Mouse (Mus musculus) CD4-positive, CD25-positive, alpha-beta regulatory T cell (primary cell): ENCODE results near the gene Olfr1354. TPM values are rescaled to one million over a fixed set of nuclear protein-coding genes. Genes with fewer than 3 reads are reported as not detected.

ENCODE experiments used
- polyA plus RNA-seq: library from polyadenylated mRNA; unstranded; fragments of 100-300 nt; shearing (Covaris generic); gene quantifications from one replicate; pipeline ENCODE4 v1.2.1, GENCODE M21; 2017

The Olfr1354 gene
- polyA plus RNA-seq: not detected

GRCm38 (mm10) chr10:78912871-78913270 lies at the start of gene Olfr1354:
TSS of gene Olfr1354 (plus strand) at chr10:78913171.

GRCm38 (mm10) chr10:78875240-78875639 lies 37.7 kb upstream of the Olfr1354 start, which contains the start of gene Olfr1355:
TSS of gene Olfr1355 (plus strand) at chr10:78875540.

GRCm38 (mm10) chr10:78950336-78950735 lies 37.4 kb downstream of the Olfr1354 start, which contains the start of gene Olfr8:
TSS of gene Olfr8 (plus strand) at chr10:78950636.

GRCm38 (mm10) chr10:78963009-78963408 lies 50.0 kb downstream of the Olfr1354 start, which contains the start of gene Olfr1353:
TSS of gene Olfr1353 (plus strand) at chr10:78963309.

Other genes starting within 250 kb of the Olfr1354 start
- not detected for gene Casp14, start 194.9 kb upstream of the Olfr1354 start, polyA plus RNA-seq
- not detected for gene Ccdc105, start 160.1 kb upstream of the Olfr1354 start, polyA plus RNA-seq
- not detected for gene Slc1a6, start 132.7 kb upstream of the Olfr1354 start, polyA plus RNA-seq
- gene Olfr1356, start 61.0 kb upstream of the Olfr1354 start, polyA plus RNA-seq: not detected
- gene Olfr1355, start 37.6 kb upstream of the Olfr1354 start, polyA plus RNA-seq: not detected
- gene Olfr8, start 37.5 kb downstream of the Olfr1354 start, polyA plus RNA-seq: not detected
- gene Olfr1353, start 50.1 kb downstream of the Olfr1354 start, polyA plus RNA-seq: not detected
- gene Olfr1352, start 67.9 kb downstream of the Olfr1354 start, polyA plus RNA-seq: not detected
- gene Olfr1351, start 99.3 kb downstream of the Olfr1354 start, polyA plus RNA-seq: not detected
- gene Olfr57, start 115.6 kb downstream of the Olfr1354 start, polyA plus RNA-seq: 0.11 TPM
- 23.9 TPM for gene 2610008E11Rik, start 184.4 kb downstream of the Olfr1354 start, polyA plus RNA-seq
- not detected for gene Vmn2r80, start 235.6 kb downstream of the Olfr1354 start, polyA plus RNA-seq